Mouse (Mus musculus): ENCODE measurements around the gene Zbtb45. TPM values are rescaled to one million over a fixed set of nuclear protein-coding genes. Genes with fewer than 3 reads are reported as not detected.
A peak's percentile ranks its signal among the peaks of the same experiment; 100 is the strongest.

Zbtb45 gene
- 31.9 and 37.3 TPM in 2 replicates for polyA plus RNA-seq (2014; fragmentation: Nextera tagmentation; extraction: Ambion mirVana)

GRCm38 (mm10) chr7:13010005-13010908 lies at the start of gene Zbtb45:
Gene Zbtb45 (minus strand): TSS chr7:13010034.
- DNase-seq (ENCODE audit: low spot score) (no peak), ATAC-seq (replicated peaks; ENCODE audit: low FRiP score) (peak; percentile 90)
- H3K4me1 ChIP-seq (replicated peaks; ENCODE audit: control insufficient read depth, insufficient read depth, low read length) = peaks cover 13% of the 10 kb centered on the region
- peak within 1 kb of the TSS; percentile 96 for H3K27ac ChIP-seq (ENCODE audit: low read depth, low read length)
- 15% methylated on average over 26 of the region's 26 CpGs for WGBS
- H3K9me3 ChIP-seq (ENCODE audit: control insufficient read depth, low read length) = no peaks in the 10 kb centered on the region
- peak within 1 kb of the TSS; percentile 82 for H3K9ac ChIP-seq (ENCODE audit: low read length)
- no peaks in the 10 kb centered on the region for H3K27me3 ChIP-seq (ENCODE audit: control insufficient read depth, insufficient read depth, low read length)
- peaks cover 10% of the 10 kb centered on the region; the same call in 1 of the 2 replicates for H3K36me3 ChIP-seq (ENCODE audit: control insufficient read depth, insufficient read depth, low read length)
- H3K4me2 ChIP-seq (ENCODE audit: low read depth, low read length, severe bottlenecking) = peak within 1 kb of the TSS; percentile 86
- peak within 1 kb of the TSS; percentile 59 for H3K4me3 ChIP-seq (ENCODE audit: low read depth, low read length)

GRCm38 (mm10) chr7:13059536-13059935 lies 49.7 kb upstream of the Zbtb45 start:
- DNase-seq (ENCODE audit: low spot score) = no peak
- Histone ChIP-seq H3K27ac (ENCODE audit: low read depth, low read length) (no peak overlapping the region), H3K4me1 (replicated peaks; ENCODE audit: control insufficient read depth, insufficient read depth, low read length) (no peaks in the 10 kb centered on the region), H3K9ac (ENCODE audit: low read length) (no peak overlapping the region), H3K9me3 (ENCODE audit: control insufficient read depth, low read length) (no peaks in the 10 kb centered on the region), H3K4me2 (ENCODE audit: low read depth, low read length, severe bottlenecking) (no peak overlapping the region), H3K4me3 (ENCODE audit: low read depth, low read length) (no peak overlapping the region), H3K36me3 (ENCODE audit: control insufficient read depth, insufficient read depth, low read length) (no peaks in the 10 kb centered on the region), H3K27me3 (ENCODE audit: control insufficient read depth, insufficient read depth, low read length) (no peaks in the 10 kb centered on the region)
- WGBS = 92% methylated on average over 9 of the region's 9 CpGs
- no peak for ATAC-seq (replicated peaks; ENCODE audit: low FRiP score)

GRCm38 (mm10) chr7:13056913-13057700 lies 47.3 kb upstream of the Zbtb45 start:
- Histone ChIP-seq H3K27me3 (ENCODE audit: control insufficient read depth, insufficient read depth, low read length) (no peaks in the 10 kb centered on the region), H3K4me1 (replicated peaks; ENCODE audit: control insufficient read depth, insufficient read depth, low read length) (peaks cover 2% of the 10 kb centered on the region; the same call in 1 of the 2 replicates), H3K4me2 (ENCODE audit: low read depth, low read length, severe bottlenecking) (no peak overlapping the region), H3K36me3 (ENCODE audit: control insufficient read depth, insufficient read depth, low read length) (no peaks in the 10 kb centered on the region), H3K4me3 (ENCODE audit: low read depth, low read length) (no peak overlapping the region), H3K9ac (ENCODE audit: low read length) (no peak overlapping the region), H3K27ac (ENCODE audit: low read depth, low read length) (no peak overlapping the region), H3K9me3 (ENCODE audit: control insufficient read depth, low read length) (no peaks in the 10 kb centered on the region)
- no peak for DNase-seq (ENCODE audit: low spot score)
- 54% methylated on average over 8 of the region's 8 CpGs for WGBS
- ATAC-seq (replicated peaks; ENCODE audit: low FRiP score) = no peak

GRCm38 (mm10) chr7:13054287-13055010 lies 44.6 kb upstream of the Zbtb45 start, which contains the start of gene Mzf1:
Gene Mzf1 (minus strand): TSS chr7:13054764.
- Histone ChIP-seq H3K27me3 (ENCODE audit: control insufficient read depth, insufficient read depth, low read length) (no peaks in the 10 kb centered on the region), H3K36me3 (ENCODE audit: control insufficient read depth, insufficient read depth, low read length) (no peaks in the 10 kb centered on the region), H3K9ac (ENCODE audit: low read length) (peak within 1 kb of the TSS; percentile 70), H3K4me1 (replicated peaks; ENCODE audit: control insufficient read depth, insufficient read depth, low read length) (peaks cover 2% of the 10 kb centered on the region; the same call in 1 of the 2 replicates), H3K9me3 (ENCODE audit: control insufficient read depth, low read length) (no peaks in the 10 kb centered on the region), H3K27ac (ENCODE audit: low read depth, low read length) (peak within 1 kb of the TSS; percentile 93), H3K4me2 (ENCODE audit: low read depth, low read length, severe bottlenecking) (peak within 1 kb of the TSS; percentile 63), H3K4me3 (ENCODE audit: low read depth, low read length) (peak within 1 kb of the TSS; percentile 55)
- DNase-seq (ENCODE audit: low spot score) (peak; percentile 95), ATAC-seq (replicated peaks; ENCODE audit: low FRiP score) (peak; percentile 96)
- WGBS = under 1% methylated on average over 41 of the region's 41 CpGs

GRCm38 (mm10) chr7:13053961-13054286 lies 44.1 kb upstream of the Zbtb45 start:
- H3K4me3 ChIP-seq (ENCODE audit: low read depth, low read length) = peak overlapping the region; percentile 55
- no peaks in the 10 kb centered on the region for H3K36me3 ChIP-seq (ENCODE audit: control insufficient read depth, insufficient read depth, low read length)
- ATAC-seq (replicated peaks; ENCODE audit: low FRiP score) (no peak), DNase-seq (ENCODE audit: low spot score) (no peak)
- WGBS = 3% methylated on average over 15 of the region's 15 CpGs
- H3K27ac ChIP-seq (ENCODE audit: low read depth, low read length) = peak overlapping the region; percentile 93
- H3K4me1 ChIP-seq (replicated peaks; ENCODE audit: control insufficient read depth, insufficient read depth, low read length) = peaks cover 2% of the 10 kb centered on the region; the same call in 1 of the 2 replicates
- peak overlapping the region; percentile 70 for H3K9ac ChIP-seq (ENCODE audit: low read length)
- no peaks in the 10 kb centered on the region for H3K9me3 ChIP-seq (ENCODE audit: control insufficient read depth, low read length)
- H3K27me3 ChIP-seq (ENCODE audit: control insufficient read depth, insufficient read depth, low read length) = no peaks in the 10 kb centered on the region
- peak overlapping the region; percentile 63 for H3K4me2 ChIP-seq (ENCODE audit: low read depth, low read length, severe bottlenecking)

- no peak overlapping the region; the same call in 1 of the 2 replicates for H3K9ac ChIP-seq (ENCODE audit: low read length)
- WGBS = 99% methylated on average over 2 of the region's 2 CpGs
- H3K9me3 ChIP-seq (ENCODE audit: control insufficient read depth, low read length) = no peaks in the 10 kb centered on the region
- H3K4me1 ChIP-seq (replicated peaks; ENCODE audit: control insufficient read depth, insufficient read depth, low read length) = peaks cover 2% of the 10 kb centered on the region; the same call in 1 of the 2 replicates
- peak overlapping the region; percentile 63; the same call in 1 of the 2 replicates for H3K4me2 ChIP-seq (ENCODE audit: low read depth, low read length, severe bottlenecking)
- no peaks in the 10 kb centered on the region for H3K27me3 ChIP-seq (ENCODE audit: control insufficient read depth, insufficient read depth, low read length)
- H3K4me3 ChIP-seq (ENCODE audit: low read depth, low read length) = peak overlapping the region; percentile 55; the same call in 1 of the 2 replicates
- no peak for ATAC-seq (replicated peaks; ENCODE audit: low FRiP score)
- H3K27ac ChIP-seq (ENCODE audit: low read depth, low read length) = no peak overlapping the region
- DNase-seq (ENCODE audit: low spot score) = no peak
- H3K36me3 ChIP-seq (ENCODE audit: control insufficient read depth, insufficient read depth, low read length) = no peaks in the 10 kb centered on the region
These were observed 43.7 kb upstream of the Zbtb45 start for GRCm38 (mm10) chr7:13053501-13053900.

GRCm38 (mm10) chr7:13053001-13053400 lies 43.2 kb upstream of the Zbtb45 start:
- Histone ChIP-seq H3K27ac (ENCODE audit: low read depth, low read length) (no peak overlapping the region), H3K27me3 (ENCODE audit: control insufficient read depth, insufficient read depth, low read length) (no peaks in the 10 kb centered on the region), H3K9ac (ENCODE audit: low read length) (no peak overlapping the region), H3K9me3 (ENCODE audit: control insufficient read depth, low read length) (no peaks in the 10 kb centered on the region), H3K4me1 (replicated peaks; ENCODE audit: control insufficient read depth, insufficient read depth, low read length) (peaks cover 2% of the 10 kb centered on the region; the same call in 1 of the 2 replicates), H3K4me3 (ENCODE audit: low read depth, low read length) (no peak overlapping the region), H3K4me2 (ENCODE audit: low read depth, low read length, severe bottlenecking) (no peak overlapping the region), H3K36me3 (ENCODE audit: control insufficient read depth, insufficient read depth, low read length) (no peaks in the 10 kb centered on the region)
- 90% methylated on average over 13 of the region's 13 CpGs for WGBS
- ATAC-seq (replicated peaks; ENCODE audit: low FRiP score) (no peak), DNase-seq (ENCODE audit: low spot score) (no peak)

- H3K9ac ChIP-seq (ENCODE audit: low read length) = no peak overlapping the region
- no peaks in the 10 kb centered on the region for H3K9me3 ChIP-seq (ENCODE audit: control insufficient read depth, low read length)
- H3K4me3 ChIP-seq (ENCODE audit: low read depth, low read length) = no peak overlapping the region
- H3K27ac ChIP-seq (ENCODE audit: low read depth, low read length) = no peak overlapping the region
- 14% methylated on average over 2 of the region's 2 CpGs for WGBS
- no peaks in the 10 kb centered on the region for H3K36me3 ChIP-seq (ENCODE audit: control insufficient read depth, insufficient read depth, low read length)
- H3K4me1 ChIP-seq (replicated peaks; ENCODE audit: control insufficient read depth, insufficient read depth, low read length) = peaks cover 5% of the 10 kb centered on the region
- no peak overlapping the region for H3K4me2 ChIP-seq (ENCODE audit: low read depth, low read length, severe bottlenecking)
- DNase-seq (ENCODE audit: low spot score) = peak; percentile 73
- ATAC-seq (replicated peaks; ENCODE audit: low FRiP score) = peak; percentile 78
- H3K27me3 ChIP-seq (ENCODE audit: control insufficient read depth, insufficient read depth, low read length) = peaks cover 31% of the 10 kb centered on the region
These were observed 36.2 kb upstream of the Zbtb45 start for GRCm38 (mm10) chr7:13046084-13046483.
